Mouse (Mus musculus) cerebellum, postnatal 14 days (tissue): ENCODE data around the gene Wfdc21.

Experiments
- DNase-seq, 2 experiments: peaks; one replicate each; pipeline ENCODE4 v3.0.0; 2021; ENCODE audit warnings: mixed read lengths in 2 of 2

The Wfdc21 gene

DNA sequence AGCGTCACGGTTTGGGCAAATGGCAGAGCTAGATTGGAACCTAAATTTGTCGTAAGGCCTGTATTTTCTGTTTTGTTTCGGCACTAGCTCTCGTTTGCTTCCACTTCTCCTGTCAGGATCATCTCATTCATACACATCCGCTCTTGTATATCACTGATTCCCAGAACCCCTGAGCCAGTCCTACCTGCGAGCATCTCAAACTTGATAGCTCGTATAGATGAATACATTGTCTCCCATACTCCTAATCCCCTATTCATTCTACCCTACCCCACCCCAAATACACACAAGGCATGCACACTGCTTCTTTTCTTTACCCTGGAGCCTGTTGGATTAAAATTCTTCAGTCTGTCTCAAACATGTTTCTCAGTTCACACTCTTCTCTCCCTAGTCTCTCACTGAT lies 7.5 kb downstream of the Wfdc21 start:
- DNase-seq, result no peak

- DNase-seq, result no peak
Observed at GRCm38 (mm10) chr11:83767306-83767705, 20.6 kb downstream of the Wfdc21 start.

DNA sequence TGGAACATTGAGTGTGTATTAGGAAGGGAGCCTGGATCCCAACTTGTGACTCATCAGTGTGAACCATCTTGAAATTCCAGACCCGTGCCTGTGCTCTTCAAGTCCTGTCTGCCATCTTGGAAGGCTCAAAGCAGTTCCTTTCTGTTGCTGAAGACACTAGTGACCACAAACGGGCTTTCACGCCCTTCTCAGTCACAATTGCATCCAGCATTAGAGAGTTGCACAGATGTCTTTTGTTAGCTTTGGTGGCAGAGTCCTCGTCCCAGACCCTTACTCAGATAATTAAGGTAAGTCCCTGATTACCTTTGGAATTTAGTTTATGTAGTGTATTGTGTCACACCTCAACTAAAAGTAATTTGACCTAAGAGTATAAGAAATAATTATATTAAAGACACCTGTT lies 22.2 kb downstream of the Wfdc21 start:
- no peak for DNase-seq

DNA sequence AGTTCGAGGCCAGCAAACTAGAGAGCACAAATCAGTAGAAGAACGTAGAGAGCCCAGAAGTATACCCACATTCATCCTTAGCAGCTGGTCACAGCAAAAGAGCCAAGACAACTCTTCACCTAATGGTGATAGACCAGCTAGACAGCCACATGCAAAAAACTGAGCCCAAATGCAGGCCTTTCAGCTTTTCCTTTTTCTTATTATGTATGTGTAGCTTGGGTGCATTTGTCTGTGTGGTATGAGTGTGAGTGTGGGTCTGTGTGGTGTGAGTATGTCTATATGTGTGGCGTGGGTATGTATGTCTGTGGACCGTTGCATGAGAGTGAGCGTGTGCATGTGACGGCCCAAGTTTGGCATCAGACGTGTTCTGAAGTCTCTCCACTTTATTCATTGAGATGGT lies 24.3 kb downstream of the Wfdc21 start:
- no peak for DNase-seq

DNA sequence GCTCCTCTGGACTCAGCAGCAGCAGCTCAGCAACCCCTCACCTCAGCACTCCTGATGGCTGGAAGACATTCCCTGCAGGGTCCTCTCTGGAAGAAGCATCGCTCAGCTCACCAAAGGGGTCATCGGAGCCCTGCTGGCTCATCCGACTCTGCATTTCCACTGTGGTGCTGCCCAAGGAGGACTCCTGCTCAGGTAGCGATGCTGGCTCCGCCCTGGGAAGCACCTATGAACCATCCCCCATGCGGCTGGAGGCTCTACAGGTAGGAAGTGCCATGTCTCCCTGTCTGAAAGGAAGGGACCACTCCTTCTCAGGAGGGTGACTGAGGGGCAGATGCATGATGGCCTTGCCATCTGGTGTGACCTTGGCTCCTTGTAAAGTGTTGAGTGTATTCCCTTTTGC lies 25.6 kb downstream of the Wfdc21 start:
- no peak for DNase-seq

DNA sequence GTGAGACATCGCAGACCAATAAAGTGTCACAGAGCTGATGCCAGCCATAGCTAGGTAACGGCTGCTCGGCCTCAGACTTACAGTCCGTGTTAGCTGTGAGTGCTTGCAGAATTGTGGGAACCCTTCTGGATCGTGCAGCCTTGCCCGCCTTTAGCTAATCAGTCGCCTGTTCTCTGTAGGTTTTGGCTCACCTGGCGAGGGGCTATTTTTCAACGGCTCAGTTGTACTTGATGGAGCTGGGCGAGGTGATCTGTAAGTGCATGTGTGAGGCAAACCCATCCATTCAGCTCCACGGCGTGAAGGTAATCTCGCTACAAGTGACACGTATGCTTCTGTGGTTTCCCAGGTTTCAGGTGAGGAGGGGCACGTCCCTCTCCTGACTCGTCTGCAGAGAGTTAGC lies 27.0 kb downstream of the Wfdc21 start:
- no peak for DNase-seq

GRCm38 (mm10) chr11:83774324-83774723 lies 27.6 kb downstream of the Wfdc21 start:
- no peak for DNase-seq

GRCm38 (mm10) chr11:83776798-83777197 lies 30.1 kb downstream of the Wfdc21 start:
- no peak for DNase-seq

GRCm38 (mm10) chr11:83783931-83784600 lies 37.3 kb downstream of the Wfdc21 start:
- no peak for DNase-seq

DNA sequence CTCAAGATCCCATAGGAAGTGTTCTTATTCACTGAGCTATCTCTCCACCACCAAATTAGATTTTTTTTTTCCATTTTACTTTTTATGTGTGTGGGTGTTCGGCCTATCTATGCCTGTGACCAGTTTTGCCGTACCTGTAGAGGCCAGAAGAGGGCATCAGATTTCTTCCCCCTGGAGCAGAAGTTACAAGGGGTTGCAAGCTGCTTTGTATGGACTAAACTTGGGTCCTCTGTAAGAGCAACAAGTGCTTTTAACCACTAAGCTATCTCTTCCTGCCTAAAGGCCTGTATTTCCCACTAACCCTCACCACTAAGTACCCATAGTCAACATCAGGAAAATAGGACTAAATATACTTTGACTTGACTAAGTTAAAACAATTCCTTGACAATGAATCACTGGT lies 37.9 kb downstream of the Wfdc21 start:
- DNase-seq, result peak; percentile 42 to 55

DNA sequence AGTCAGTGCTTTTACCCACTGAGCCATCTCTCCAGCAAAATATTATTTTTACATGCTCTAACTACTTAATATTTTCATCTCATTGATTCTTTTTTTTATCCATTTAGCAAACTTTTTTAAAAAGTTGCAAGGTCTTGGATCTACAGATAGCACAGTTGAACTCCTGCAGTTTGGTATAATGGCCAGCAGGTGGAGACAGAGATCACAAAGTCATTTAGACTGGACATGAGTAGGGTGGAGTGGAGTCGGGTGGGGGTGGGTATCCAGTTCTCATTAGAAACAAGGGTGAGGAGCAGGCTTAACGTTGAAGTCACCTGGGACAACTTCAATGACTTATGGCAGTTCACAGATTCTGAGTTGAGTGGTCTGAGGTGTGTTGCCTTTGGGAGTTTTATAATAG lies 38.6 kb downstream of the Wfdc21 start:
- DNase-seq, result peak; percentile 70 to 79

DNA sequence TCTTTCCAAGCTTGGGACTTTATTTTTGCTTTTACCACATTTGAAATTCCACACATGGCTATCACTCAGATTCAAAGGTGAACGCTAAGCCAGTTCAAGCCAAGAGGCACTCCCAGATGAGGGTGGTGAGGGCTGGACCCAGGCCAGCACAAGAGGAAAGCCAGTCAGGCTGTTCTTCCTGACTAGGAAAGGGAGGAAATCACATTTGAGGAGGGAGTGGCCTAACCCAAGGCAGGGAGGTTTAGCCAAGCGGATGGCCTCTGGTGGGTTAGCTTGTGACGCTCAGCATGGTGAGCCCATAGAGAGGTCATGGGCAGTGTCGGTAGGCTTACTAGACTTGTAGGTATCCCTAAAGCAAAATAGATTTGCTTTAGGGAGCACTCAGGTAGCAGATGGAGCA lies 40.1 kb downstream of the Wfdc21 start:
- no peak for DNase-seq

GRCm38 (mm10) chr11:83787401-83788021 lies 40.8 kb downstream of the Wfdc21 start:
- peak in 1 of 2 experiments; percentile 25 for DNase-seq

GRCm38 (mm10) chr11:83788331-83788730 lies 41.6 kb downstream of the Wfdc21 start:
- DNase-seq, result no peak

DNA sequence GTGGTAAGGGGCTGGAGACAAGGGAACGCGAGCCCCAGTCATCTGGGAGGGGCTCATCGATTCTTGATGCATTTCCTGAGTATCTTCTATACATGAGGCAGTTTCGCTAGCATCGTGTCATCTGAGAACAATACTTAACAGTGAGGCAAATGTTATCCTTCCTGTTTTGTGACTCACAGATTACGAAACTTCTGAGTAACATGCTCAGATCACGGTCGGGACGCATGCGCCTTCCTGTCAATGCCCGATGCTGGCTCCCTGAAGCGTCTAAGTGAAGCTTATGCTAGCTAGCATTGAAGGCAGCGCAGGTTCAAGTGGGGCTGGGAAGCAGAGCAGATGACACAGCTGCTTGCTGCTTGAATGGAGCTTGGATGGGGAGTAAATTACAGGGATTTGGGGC lies 42.5 kb downstream of the Wfdc21 start:
- DNase-seq, result no peak

DNA sequence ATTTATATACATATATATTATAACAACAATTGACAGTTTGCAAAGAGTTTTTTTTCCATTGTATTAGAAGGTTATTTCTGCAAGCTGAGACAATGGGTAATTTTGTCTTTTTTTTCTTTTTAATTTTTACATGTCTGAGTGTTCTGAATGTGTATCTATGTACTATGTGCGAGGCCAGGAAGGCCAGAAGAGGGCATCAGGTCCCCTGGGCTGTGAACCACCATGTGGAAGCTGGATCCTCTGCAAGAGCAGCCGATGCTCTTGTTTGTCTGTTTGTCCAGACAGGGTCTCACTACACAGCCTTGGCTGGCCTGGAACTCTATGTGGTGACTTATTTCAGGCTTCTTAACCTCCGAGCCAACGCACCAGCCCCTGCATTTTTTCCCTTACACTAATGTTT lies 44.4 kb downstream of the Wfdc21 start:
- no peak for DNase-seq

- DNase-seq, result no peak
Observed at GRCm38 (mm10) chr11:83792316-83792914, 45.7 kb downstream of the Wfdc21 start.

DNA sequence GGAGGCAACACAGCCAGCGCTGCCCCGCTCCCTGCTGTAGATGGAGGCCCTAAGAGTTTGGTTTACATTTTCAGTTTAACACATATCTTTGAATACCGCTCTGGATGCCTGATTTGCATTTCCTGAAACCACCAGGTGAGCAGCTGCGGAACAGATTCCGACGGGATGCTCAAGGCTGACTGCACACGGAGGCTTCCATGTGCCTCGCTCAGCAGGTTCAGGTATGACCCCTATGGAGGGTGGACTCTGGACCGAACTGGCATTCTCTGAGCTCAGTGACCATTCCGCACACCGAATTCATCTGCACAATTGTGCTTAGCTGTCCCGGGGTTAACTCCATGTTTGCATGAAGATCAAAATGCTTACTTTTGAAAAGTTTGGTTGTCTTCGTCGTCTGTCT lies 46.5 kb downstream of the Wfdc21 start:
- no peak for DNase-seq

- DNase-seq, result peak; percentile 28 to 35
Observed at GRCm38 (mm10) chr11:83796112-83796511, 49.4 kb downstream of the Wfdc21 start.

- no peak for DNase-seq
Observed at GRCm38 (mm10) chr11:83796980-83797608, 50.4 kb downstream of the Wfdc21 start.

GRCm38 (mm10) chr11:83799871-83800430 lies 53.2 kb downstream of the Wfdc21 start:
- no peak for DNase-seq

- peak; percentile 52 to 66 for DNase-seq
Observed at GRCm38 (mm10) chr11:83802166-83802565, 55.4 kb downstream of the Wfdc21 start.
